Mouse (Mus musculus): ENCODE results near the gene Vipas39. TPM values are rescaled to one million over a fixed set of nuclear protein-coding genes. Genes with fewer than 3 reads are reported as not detected.

Gene Vipas39
- polyA plus RNA-seq, 1 experiment: 27.1 TPM

DNA sequence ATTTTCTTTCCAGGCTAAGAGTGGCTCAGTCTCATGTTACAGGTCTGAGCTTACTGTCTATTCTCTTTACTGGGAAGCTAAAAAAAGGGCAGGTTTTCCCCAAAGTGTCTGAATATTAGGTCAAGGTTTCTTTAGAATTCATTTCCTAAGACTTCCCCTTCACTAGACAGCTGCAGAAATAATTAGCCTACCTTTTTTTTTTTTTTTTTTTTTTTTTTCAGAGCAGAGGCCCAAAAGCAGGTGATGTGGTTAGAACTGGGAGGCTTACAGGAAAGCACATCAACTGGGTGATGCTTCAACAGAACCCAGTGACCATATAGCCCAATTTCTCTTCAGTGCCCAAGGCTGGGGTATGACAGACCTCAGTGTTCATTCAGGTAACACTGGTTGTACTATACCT lies 69.7 kb downstream of the Vipas39 start:
- H3K27me3 ChIP-seq (ENCODE audit: control insufficient read depth, insufficient read depth, low read length): no peaks in the 10 kb centered on the region; the same call in 1 of the 2 replicates
- H3K27ac ChIP-seq (ENCODE audit: insufficient read depth, low read depth, low read length): no peak overlapping the region
- no peaks in the 10 kb centered on the region for H3K36me3 ChIP-seq (ENCODE audit: control insufficient read depth, insufficient read depth, low read length)
- H3K4me3 ChIP-seq (ENCODE audit: low read depth, low read length): no peak overlapping the region
- H3K4me1 ChIP-seq (ENCODE audit: control insufficient read depth, insufficient read depth, insufficient read length, low read length): no peaks in the 10 kb centered on the region
- TF ChIP-seq POLR2A (IDR thresholded peaks at IDR 0.05; ENCODE audit: low read depth, low read length) (no peak), CTCF (IDR thresholded peaks at IDR 0.05; ENCODE audit: extremely low read depth, insufficient read length, insufficient replicate concordance, low read depth, low read length) (no peak)

GRCm38 (mm10) chr12:87195069-87195468 lies 71.0 kb downstream of the Vipas39 start:
- H3K27me3 ChIP-seq (ENCODE audit: control insufficient read depth, insufficient read depth, low read length): no peaks in the 10 kb centered on the region
- no peak overlapping the region for H3K27ac ChIP-seq (ENCODE audit: insufficient read depth, low read depth, low read length)
- H3K4me1 ChIP-seq (ENCODE audit: control insufficient read depth, insufficient read depth, insufficient read length, low read length): no peaks in the 10 kb centered on the region
- no peak for TF ChIP-seq CTCF (IDR thresholded peaks at IDR 0.05; ENCODE audit: extremely low read depth, insufficient read length, insufficient replicate concordance, low read depth, low read length)
- TF ChIP-seq POLR2A (IDR thresholded peaks at IDR 0.05; ENCODE audit: low read depth, low read length): no peak
- WGBS: 20% methylated on average over 1 of the region's 1 CpGs
- H3K36me3 ChIP-seq (ENCODE audit: control insufficient read depth, insufficient read depth, low read length): no peaks in the 10 kb centered on the region
- no peak overlapping the region for H3K4me3 ChIP-seq (ENCODE audit: low read depth, low read length)

DNA sequence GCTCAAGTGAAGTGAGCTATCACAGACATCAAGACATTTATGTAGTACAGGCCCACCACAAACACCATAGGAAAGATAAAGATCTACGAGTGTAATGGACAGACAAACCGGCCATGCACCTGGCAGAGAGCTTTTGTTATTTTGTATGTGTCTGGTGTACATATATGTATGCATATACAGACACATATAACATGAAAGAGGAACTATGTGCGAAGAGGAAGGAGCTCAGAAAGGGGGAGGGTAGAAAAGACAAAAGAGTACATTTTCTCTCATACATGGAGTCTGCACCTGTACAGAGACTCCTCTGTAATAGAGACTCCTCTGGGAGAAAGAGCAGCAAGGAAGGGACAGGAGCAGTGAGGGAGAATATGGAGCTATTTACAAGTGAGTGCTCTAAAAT lies 73.0 kb downstream of the Vipas39 start:
- WGBS: 78% methylated on average over 3 of the region's 3 CpGs
- no peaks in the 10 kb centered on the region for H3K4me1 ChIP-seq (ENCODE audit: control insufficient read depth, insufficient read depth, insufficient read length, low read length)
- no peaks in the 10 kb centered on the region for H3K36me3 ChIP-seq (ENCODE audit: control insufficient read depth, insufficient read depth, low read length)
- no peak overlapping the region for H3K27ac ChIP-seq (ENCODE audit: insufficient read depth, low read depth, low read length)
- H3K27me3 ChIP-seq (ENCODE audit: control insufficient read depth, insufficient read depth, low read length): no peaks in the 10 kb centered on the region
- TF ChIP-seq POLR2A (IDR thresholded peaks at IDR 0.05; ENCODE audit: low read depth, low read length) (no peak), CTCF (IDR thresholded peaks at IDR 0.05; ENCODE audit: extremely low read depth, insufficient read length, insufficient replicate concordance, low read depth, low read length) (no peak)
- no peak overlapping the region for H3K4me3 ChIP-seq (ENCODE audit: low read depth, low read length)

Other genes with a start within 250 kb of the Vipas39 start
- gene Tmem63c, start 244.9 kb downstream of the Vipas39 start, polyA plus RNA-seq (2012; rRNA removed): 0.14 and 0.32 TPM in 2 replicates
- gene Ngb, start 163.7 kb downstream of the Vipas39 start, polyA plus RNA-seq (2012; rRNA removed): 1.2 and 3.0 TPM in 2 replicates
- 20.7 and 23.0 TPM in 2 replicates for gene Gstz1, start 119.1 kb downstream of the Vipas39 start, polyA plus RNA-seq (2012; rRNA removed)
- gene Pomt2, start 118.3 kb downstream of the Vipas39 start, polyA plus RNA-seq (2012; rRNA removed): 4.4 and 5.2 TPM in 2 replicates
- gene Samd15, start 66.5 kb downstream of the Vipas39 start, polyA plus RNA-seq (2012; rRNA removed): not detected in 2 replicates
- 0.69 and 0.89 TPM in 2 replicates for gene Tmed8, start 65.8 kb downstream of the Vipas39 start, polyA plus RNA-seq (2012; rRNA removed)
- gene Noxred1, start 27.5 kb downstream of the Vipas39 start, polyA plus RNA-seq (2012; rRNA removed): 0.09 and 0.28 TPM in 2 replicates
- 14.6 and 27.3 TPM in 2 replicates for gene Ahsa1, start 223 bp upstream of the Vipas39 start, polyA plus RNA-seq (2012; rRNA removed)
- gene Ism2, start 33.4 kb upstream of the Vipas39 start, polyA plus RNA-seq (2012; rRNA removed): 0.15 and 0.25 TPM in 2 replicates
- gene Sptlc2, start 122.1 kb upstream of the Vipas39 start, polyA plus RNA-seq (2012; rRNA removed): 10.7 and 13.5 TPM in 2 replicates
- 2.9 and 4.1 TPM in 2 replicates for gene Slirp, start 177.6 kb upstream of the Vipas39 start, polyA plus RNA-seq (2012; rRNA removed)
- gene Alkbh1, start 177.8 kb upstream of the Vipas39 start, polyA plus RNA-seq (2012; rRNA removed): 5.7 and 6.0 TPM in 2 replicates
- 0.99 and 2.7 TPM in 2 replicates for gene Snw1, start 206.0 kb upstream of the Vipas39 start, polyA plus RNA-seq (2012; rRNA removed)
- not detected in 2 replicates for gene Gm5788, start 228.5 kb upstream of the Vipas39 start, polyA plus RNA-seq (2012; rRNA removed)
- gene Gm8300, start 248.1 kb upstream of the Vipas39 start, polyA plus RNA-seq (2012; rRNA removed): not detected in 2 replicates